Mouse (Mus musculus): ENCODE data around the gene Atp6ap1l. TPM values are rescaled to one million over a fixed set of nuclear protein-coding genes. Genes with fewer than 3 reads are reported as not detected.
A peak's percentile ranks its signal among the peaks of the same experiment; 100 is the strongest.

Atp6ap1l gene
- total RNA-seq, 2 experiments from 2014 or later = not detected

DNA sequence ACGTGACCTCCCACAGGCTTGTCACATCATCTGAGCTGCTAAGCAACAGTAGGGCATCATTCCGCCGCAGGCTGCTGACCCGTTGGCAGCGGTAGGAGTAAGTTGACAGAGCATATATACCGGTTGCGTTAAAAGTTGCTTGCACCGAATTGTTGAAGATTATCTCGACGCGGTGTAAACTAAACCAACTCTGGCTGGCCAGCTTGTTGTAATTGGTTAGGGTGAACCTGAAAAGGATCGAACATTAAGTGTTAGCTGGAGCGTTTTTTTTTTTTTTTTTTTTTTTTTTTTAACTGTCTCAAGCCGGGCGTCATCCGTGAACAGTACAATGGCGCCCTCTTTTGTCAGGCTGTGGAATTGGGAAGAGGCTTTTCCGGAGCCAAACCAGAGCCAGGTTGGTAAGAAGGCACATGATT lies 18.6 kb downstream of the Atp6ap1l start:
- DNase-seq (ENCODE audit: low spot score) = peak; percentile 72

DNA sequence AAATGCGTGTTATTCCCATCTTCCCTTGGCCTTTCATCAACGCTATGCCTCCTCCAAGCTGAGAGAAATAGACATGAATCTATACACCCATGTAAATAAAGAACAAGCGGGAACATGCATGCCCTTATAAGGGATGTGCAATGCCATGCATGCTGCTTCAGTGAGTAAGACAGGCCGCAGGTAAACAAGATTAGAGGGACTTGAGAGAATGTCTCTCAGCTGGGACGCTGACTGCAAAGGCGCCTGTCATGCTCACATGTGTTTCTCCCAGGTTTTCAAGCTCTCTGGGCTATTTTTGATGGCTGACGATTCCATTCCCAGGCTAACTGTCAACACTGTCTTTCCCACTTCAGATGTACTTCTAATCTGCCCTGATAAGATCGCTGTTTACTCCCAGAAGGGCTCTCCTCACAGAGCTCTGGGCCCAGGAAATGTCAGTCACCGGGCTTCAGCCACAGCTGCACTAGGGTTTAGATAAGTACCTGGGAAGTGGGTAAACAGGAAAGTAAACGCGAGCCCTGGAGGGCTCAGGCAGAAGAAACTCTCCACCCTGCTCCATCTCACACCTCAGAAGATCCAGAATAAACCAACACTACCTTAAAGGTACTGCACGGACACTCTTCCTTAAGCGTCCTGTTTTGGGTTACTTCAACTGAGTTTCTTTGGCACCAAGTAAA lies 19.2 kb downstream of the Atp6ap1l start:
- no peak for DNase-seq (ENCODE audit: low spot score)

- DNase-seq (ENCODE audit: low spot score) = no peak
These were observed 23.3 kb downstream of the Atp6ap1l start for GRCm38 (mm10) chr13:90881727-90882429.

DNA sequence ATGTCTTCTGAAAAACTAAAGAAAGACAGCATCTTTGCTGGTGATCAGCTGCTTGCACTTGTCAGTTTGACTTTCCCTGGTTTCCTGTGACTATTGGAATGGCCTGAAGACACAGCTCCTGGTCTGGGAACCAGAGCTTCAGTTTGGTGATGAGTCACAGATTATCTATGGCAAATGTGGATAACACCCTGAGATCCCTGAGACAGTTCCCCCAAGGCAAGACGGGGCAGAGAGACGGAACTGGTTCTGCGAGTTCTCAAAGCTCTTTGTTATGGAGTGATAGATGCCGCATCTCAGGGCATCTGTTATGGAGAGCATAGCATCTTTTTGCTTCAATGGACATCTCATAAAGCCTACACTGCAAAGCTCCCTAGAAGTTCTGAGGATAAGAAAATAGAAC lies 33.6 kb downstream of the Atp6ap1l start:
- DNase-seq (ENCODE audit: low spot score) = no peak

- no peak for DNase-seq (ENCODE audit: low spot score)
These were observed 36.0 kb downstream of the Atp6ap1l start for GRCm38 (mm10) chr13:90869157-90869556.

- peak; percentile 24 for DNase-seq (ENCODE audit: low spot score)
These were observed 43.0 kb downstream of the Atp6ap1l start for GRCm38 (mm10) chr13:90862138-90862537.

DNA sequence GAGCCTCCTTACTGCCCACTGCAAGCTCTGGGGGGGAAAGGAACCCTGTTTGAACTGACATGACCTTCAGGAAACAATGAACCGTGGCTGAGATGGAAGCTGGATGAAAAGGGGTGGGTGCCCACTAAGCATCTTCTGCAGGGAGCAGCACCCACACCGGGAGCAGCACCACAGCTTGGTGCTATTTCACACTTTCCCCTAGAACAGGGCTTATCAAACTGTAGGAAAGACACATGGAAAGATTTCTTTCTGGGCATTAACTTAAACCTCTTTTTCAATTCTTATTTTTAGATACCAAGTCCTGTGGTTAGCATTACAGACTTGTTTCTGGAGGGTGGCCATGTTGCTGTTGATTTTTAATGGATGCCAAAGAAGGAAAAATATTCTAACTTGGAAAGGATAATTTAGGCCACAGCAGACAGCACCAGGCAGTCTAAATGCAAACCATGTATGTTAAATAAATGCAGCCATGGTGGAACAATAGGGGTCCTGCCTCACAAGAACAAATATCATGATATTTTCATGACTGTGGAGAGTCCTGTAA lies 44.2 kb downstream of the Atp6ap1l start:
- no peak for DNase-seq (ENCODE audit: low spot score)

GRCm38 (mm10) chr13:90852727-90853630 lies 52.2 kb downstream of the Atp6ap1l start:
- no peak for DNase-seq (ENCODE audit: low spot score)

DNA sequence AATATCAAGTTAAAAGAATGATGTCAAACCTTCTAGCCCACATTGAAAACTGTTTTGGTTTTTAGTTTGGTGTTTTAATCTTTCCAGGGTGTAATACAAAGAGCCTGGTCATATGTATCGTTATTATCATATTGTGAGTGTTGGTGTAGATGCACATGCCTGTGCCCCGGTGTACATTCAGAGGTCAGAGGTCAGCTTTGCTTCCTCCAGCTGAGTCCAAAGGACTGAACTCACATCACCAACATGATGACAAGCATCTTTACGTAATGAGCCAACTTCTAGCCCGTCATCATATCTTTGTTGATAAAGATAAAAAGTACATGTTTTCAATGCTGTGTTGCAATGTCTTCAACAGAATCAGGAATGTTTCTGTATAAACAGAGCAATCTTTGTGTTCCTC lies 53.4 kb downstream of the Atp6ap1l start:
- DNase-seq (ENCODE audit: low spot score) = no peak

GRCm38 (mm10) chr13:90844191-90844590 lies 61.0 kb downstream of the Atp6ap1l start:
- DNase-seq (ENCODE audit: low spot score) = no peak

DNA sequence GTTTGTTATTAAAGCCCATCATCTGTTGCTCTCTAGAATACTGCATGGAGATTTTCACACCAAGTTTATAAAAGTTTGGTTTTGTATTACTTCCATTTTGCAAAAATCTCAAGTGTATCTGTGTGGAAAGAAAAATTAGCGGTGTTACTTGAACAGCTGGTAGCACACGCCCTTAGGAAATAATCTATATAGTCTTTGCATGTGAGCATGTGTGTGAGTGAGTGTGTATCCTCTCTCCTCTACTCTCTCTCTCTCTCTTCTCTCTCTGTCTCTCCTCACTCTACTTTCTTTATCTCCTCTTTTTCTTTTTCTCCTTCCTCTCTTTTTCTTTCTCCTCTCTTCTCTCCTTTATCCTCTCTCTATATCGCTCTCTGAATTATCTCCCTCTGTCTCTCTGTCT lies 61.7 kb downstream of the Atp6ap1l start:
- no peak for DNase-seq (ENCODE audit: low spot score)

DNA sequence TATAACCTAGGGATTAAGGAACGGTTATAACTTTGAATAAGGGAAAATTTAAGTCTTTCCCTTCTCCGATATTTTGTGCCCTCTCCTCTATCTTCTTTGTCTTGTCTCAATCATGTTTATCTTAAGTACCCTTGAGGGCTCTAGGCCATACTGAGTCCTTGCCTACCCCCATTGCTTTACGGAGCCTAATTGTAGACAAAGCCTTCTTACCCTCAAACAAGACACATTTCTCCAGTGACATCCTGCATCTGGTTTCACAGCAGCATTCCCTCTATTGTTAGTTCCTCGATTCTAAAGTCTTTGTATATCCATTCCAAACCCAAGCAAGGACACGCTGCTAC lies 64.0 kb downstream of the Atp6ap1l start:
- DNase-seq (ENCODE audit: low spot score) = no peak

DNA sequence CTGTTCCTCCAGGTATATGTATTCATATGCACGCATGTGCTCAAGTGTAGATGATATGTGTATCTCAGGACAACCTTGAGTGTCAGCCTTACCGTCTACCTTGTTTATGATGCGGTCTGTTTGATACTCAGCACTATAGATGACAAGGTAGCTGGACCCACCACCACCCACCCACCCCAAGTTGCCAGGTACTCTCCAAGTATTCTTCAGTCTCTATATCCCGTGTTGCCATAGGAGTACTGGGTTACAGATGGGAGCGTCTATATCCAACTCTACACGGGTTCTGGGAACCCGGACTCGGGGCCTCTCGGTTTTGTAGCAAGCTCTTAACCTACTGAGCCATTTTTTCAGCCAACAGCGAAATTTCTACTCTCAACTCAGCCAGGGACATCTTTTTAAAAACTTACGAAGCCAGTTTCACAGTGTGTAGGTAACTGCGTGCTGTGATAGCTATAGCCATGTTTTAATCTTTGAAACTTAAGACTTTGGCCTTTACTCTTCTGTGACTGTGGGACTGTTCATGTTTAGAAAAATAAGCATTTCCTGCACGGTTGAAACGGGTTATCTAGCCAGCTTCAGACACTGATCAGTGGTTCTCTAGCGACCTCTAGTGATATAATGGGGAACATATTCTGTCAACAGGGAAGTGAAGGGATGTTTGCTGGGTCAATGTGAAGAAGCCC lies 64.5 kb downstream of the Atp6ap1l start:
- peak; percentile 50 for DNase-seq (ENCODE audit: low spot score)

GRCm38 (mm10) chr13:90833641-90834207 lies 71.4 kb downstream of the Atp6ap1l start:
- DNase-seq (ENCODE audit: low spot score) = no peak

Other genes with a start within 250 kb of the Atp6ap1l start
- gene Rps23, start 17.6 kb upstream of the Atp6ap1l start, total RNA-seq (2021) = 100 to 1,000 TPM; 188 to 204 TPM

All from gastrocnemius, adult 18-20 months (tissue).